Mouse (Mus musculus): ENCODE measurements at regions not wholly inside any gene's neighbourhood (a gene's known extent, or its start where the extent isn't known, plus 50 kb on each side); places are given as distances from the start of the nearest gene placed in this dataset.

DNA sequence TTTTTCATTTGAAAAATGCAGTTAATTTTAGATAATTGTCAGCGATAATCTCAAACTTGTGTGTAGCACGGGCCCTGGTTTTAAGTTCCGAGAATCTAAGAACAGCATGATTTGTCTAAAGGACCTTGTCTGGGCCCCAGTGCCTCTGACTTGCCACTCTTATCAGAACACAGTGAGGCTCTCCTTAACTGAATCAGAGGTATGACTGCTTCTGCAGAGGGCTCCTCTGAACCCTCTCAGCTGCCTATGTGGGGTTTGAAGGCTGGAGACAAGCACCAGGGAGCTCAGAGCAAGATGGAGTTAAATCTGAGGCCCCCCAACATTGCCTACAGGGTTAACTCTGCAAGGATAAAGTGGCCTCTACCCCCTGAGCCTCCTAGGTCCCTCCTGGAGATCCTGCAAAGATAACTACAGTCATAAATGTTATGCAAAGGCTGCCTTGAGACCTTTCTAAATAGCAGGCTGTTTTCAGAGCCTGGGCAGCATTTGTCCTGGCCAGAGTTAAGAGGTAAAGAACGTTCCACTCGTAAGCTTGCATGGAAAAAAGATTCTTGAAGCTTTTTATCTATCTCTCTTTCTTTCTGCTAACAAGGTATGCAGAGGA, 118.4 kb upstream of the Maf start:
- DNase-seq (ENCODE audit: low read depth): no peak

DNA sequence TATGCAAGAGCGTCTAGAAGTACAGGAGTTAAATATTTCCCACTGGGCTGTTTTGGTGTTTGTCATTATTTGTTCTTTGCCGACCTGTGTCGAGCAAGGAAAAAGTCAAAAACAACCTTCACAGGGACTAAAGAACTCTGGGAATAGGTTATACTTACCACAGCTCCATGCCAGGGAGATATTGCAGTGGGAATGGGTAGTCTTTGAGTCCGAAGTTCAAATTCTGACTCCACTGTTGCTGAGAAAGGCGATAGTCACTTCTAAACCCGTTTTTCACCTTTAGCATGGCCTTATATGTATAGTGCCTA, 116.8 kb upstream of the Maf start:
- DNase-seq (ENCODE audit: low read depth): no peak

DNA sequence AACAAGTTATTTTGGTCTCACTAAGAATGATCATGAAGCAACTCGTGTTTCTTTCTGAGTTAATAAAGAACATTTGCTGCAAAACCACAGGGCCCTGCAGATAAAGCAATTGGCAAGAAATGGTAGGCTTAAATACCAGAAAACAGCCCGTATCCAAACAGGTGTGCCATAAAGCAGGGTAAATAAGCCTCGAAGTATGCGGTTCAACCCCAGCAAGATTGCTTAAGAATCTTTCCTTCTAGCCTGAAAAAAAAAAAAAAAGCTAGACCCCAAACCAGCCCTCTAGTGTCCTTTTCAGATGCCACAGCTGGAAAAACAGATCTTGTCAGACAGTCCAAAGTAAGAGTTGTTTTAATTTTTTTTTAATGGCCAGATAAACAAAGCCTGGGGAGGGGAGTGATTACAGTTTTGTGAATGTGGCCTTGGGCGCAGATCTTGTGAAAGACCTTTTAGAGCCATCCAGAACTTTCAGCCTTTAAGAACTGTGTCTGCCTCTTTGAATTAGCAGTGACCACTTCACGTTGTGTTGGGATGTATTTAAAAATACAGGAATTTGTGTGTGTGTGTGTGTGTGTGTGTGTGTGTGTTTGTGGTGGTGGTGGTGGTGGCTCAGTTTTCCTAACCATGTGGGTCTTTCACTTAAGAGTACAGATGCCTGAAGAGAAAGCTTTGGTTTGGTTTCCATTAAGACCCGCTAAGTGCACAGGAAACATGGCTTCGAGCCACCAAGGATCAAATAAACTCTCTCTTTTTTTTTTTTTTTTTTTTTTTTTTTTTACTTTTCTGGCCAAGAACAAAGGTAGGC, 116.3 kb upstream of the Maf start:
- DNase-seq (ENCODE audit: low read depth): no peak

DNA sequence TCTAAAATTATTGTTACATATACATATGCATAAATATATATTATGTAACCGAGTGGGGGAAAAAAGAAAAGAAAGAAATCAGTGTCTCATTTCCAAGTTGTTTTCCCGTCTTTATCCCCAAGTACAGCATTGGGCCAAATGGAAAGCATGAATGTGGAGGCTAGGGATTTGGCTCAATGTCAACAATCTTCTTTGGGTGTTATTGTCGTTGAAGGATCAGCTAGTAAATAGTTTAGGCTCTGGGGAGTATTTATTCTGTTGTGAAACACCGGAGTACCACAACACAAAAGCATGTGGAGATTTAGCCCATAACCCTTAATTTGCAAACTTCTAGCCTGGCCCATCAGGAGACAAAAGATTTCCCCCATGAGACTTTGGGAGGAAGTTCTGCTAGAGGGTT, 105.8 kb upstream of the Maf start:
- no peak for DNase-seq (ENCODE audit: low read depth)

DNA sequence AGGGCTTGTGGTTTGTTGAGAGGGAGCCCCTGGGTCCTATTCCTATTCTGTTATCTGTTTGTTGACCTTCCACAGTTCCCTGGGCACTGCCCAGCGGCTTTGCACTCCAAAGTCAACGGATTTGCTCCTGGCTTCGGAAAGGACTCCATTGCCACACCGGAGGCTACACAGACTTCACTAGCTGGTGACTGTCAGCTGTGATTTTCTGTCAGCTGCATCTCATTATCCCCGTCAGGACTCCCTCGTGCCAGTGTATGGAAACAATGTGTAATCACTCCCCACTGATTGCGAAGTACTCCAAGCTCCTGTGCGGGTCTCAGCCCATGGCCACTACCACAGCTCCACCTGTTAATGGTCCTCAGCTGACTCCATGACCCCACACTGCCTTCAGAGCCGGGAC, 99.0 kb upstream of the Maf start:
- DNase-seq (ENCODE audit: low read depth): no peak

DNA sequence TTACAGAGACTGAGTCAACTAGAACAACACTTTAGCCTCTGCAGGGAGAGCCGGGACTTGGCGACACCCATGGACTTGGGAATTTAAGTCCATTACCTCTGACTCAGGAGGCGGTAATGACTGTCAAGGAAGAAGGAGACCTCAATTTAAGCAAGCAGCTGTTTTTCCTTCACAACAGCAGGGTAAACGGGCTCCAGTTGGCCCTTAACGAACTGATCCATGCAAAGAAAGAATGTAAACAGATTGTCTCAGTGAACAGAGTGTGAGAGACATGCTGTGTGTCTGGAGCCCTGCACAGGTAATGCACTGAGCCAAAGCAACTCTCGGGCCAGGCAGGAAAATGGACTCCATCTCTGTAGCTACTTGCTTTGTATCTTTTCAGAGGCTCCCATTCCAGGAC, 98.5 kb upstream of the Maf start:
- DNase-seq (ENCODE audit: low read depth): no peak

DNA sequence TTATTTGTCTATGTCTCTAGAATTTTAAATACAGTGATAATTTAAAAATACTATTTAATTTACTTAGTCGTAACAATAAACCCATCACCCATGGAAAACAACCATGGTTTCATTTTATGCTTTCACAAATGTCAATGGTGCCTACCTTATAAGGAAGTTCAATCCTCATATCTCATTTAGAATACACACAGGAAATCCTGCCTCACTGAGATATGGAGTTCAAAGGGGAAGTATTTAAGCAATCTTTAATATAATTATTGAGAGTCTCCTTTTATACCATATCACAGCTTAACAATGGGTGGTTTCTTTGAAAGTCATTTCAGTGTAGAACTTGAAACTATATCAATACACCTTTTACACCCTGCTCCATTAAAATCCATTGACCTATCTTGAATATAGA, 86.0 kb upstream of the Maf start:
- no peak for DNase-seq (ENCODE audit: low read depth)

DNA sequence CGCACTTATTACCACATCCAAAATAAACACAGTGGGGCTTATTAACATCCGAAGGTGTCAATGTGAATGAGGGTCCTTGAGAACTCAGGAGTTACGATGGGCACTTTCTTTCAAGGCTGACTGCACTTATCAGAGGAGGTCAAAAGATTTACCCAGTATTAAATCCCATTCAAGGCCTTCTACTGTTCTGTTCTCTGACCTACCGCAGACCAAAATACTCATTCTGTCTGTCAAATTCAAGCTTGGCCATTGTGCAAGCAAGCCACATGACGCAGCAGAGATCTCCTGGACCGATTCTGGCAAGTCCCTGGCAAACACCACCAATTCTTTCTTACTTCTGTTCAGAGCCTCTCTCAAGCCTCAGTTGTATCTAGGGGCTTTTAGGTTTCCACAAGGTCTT, 80.8 kb upstream of the Maf start:
- DNase-seq (ENCODE audit: low read depth): no peak

DNA sequence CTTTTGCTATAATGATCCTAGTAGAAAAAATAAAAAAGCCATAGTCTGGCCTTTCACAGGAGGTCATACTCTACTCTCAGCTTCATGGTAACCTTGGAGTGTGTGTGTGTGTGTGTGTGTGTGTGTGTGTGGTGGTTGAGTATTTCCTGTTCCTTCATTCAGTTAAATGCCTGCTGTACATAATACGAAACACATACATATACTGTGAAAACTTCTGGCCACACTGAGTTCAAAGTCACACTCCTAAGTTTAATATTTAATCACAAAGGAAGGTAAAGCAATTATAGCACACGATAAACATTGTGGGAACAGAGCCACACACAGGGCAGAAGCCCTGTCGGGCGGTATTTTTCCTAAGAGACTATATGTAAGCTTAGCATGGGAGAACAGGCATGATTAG, 78.6 kb upstream of the Maf start:
- DNase-seq (ENCODE audit: low read depth): no peak

DNA sequence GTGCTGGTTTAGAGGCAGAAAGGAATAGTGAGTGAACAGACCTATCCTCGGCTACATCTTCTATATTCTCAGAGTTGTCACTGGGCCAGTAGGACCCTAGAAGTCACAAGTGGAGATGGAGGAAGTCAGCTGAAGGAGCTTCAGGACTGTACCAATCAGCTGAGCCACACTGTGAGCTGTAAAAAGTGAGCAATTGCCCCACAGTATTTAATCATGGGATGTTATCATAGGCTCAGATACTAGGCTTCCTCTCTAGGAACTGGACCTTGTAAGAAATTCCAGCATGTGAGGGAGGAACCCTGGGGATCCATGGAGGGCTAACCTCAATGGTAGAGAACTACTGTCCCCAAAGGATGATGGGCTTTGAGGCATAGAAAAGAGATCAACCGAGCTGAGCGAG, 78.2 kb upstream of the Maf start:
- no peak for DNase-seq (ENCODE audit: low read depth)

DNA sequence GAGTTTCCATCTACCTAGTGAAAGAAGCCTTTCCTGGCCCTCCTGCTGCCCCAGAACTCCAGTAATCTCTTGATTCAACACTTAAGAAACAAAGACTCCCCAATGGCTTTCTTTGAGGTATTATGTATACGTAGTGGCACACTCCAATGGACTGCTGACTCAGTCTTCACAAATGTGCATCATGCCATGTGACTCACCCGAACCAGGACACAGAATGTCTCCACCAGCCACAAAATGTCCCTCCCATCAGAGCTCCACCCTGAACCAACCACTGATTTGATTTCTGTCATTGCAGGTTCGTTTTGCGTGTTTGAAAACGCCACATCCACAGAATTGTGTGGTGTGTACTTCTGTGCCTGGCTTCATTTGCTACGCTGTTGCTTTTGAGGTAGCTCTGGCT, 75.8 kb upstream of the Maf start:
- DNase-seq (ENCODE audit: low read depth): no peak

DNA sequence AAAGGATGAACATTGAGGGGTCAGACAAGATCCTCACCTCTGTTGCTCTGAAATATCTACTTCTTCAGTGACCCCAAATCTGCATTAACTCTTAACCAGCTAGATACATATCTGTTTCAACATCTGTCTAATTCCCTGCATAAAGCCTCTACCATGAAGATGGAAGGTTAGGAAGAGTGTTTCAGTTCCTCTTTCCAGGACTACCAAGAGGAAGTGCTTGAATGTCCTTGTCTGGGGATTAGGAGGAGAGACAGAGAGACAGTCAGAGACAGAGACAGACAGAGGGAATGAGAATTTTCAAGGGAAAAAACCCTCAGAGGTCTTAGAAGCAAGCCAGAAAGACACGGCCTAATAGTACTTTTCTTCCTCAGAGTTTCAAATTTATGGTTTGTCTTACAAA, 70.8 kb upstream of the Maf start:
- DNase-seq (ENCODE audit: low read depth): no peak

DNA sequence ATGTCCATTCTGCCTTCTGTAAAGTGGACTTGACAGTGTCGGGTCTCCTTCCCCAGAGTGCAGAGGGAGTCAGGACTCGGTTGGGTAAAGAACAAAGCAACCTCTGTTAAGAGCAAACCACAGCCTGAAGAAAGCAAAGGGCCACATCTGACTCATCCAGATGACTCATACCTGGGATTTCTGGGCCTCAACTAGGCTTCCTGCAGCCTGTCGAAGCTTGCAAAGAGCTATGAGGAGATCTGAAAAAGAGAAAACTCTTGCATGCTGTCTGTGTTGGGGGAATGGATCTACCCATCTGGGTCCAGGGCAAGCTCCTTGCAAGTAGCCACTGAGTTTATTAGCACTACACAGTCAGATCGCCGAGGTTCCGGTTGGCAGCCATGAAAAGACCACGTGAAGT, 63.5 kb upstream of the Maf start:
- DNase-seq (ENCODE audit: low read depth): peak; percentile 4

DNA sequence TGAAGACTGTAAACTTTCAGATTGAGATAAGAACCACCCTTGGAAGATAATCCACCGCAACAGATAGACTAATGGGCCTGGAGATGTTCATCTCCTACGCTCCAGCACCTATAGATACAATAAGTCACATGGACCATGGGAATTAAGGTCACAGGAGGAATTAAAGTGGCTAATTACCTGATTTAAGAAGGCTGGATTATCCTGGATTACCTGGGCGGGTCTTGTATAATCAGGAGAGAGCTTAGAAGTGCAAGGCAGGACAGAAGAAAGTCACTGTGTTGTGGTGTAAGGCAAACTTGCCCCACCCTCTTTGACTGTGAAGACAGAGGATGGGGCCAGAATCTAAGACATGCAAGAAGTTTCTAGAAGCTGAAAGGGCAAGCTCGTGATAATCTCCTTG, 61.0 kb upstream of the Maf start:
- no peak for DNase-seq (ENCODE audit: low read depth)

DNA sequence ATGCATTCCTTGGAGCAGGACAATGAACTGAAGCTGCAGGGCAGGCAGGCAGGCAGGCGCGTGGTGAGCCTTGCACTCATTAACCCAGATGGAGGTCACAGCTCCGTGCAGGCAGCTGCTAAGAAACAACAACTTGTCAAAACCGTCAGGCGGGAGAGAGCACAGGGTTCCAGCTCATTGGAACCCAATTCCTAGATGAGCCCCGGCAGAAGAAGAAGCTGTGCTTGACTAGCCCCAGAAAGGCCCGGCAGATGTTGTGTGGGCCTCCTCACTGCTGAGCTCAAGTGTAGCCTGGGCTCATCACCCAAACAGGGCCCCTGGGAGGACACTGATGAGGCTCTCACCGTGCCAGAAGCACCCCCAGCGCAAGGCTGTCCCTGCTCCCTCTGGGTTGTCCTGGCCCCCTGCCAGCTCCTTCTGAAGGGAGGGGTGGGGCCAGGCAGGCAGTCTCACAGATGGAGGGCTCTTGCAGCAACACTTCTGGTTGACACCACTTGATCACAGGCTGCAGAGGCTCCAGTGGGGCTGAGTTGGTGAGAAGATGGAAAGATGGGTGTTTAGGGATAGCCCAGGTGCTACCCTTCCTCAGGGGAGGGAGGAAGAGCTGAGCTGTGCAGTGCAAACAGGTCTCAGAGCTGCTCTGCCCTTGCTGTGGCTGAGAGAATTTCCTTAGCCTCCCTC, 58.8 kb upstream of the Maf start:
- no peak for DNase-seq (ENCODE audit: low read depth)

DNA sequence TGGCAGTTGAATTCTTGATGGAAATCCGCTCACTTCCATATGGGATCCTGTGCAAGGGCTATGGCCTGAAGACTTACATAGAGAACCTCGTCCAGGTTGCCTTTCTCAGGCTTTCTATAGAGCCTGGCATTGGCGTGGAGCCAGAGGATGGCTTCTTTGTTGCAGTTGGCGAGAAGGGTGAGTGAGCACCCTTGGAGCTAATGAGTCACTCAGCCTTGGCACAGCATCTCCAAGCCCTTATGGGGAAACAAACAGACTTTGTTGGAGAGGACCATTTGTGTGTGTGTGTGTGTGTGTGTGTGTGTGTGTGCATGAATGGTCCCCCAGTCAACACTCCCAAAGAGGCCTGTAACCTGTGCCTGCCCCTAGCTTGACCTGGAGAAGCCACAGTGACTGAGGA, 57.0 kb upstream of the Maf start:
- no peak for DNase-seq (ENCODE audit: low read depth)

DNA sequence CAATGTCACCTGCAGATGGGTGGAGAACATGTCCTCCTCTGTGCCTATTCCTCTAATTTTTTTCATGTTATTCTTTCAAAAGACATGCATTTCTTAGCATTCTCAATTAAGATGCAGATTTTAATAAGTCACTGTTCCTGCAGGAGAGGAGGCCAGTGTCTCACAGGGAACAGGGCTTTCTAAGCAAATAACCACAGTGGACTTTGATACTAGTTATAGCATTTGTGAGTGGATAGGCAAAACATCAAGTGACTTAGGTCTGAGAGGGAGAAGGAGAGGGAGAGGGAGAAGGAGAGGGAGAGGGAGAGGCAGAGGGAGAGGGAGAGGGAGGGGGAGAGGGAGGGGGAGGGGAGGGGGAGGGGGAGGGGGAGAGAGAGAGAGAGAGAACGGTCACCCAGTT, 50.4 kb upstream of the Maf start:
- no peak for DNase-seq (ENCODE audit: low read depth)
